Mouse (Mus musculus) limb, embryonic 10.5 days (tissue): ENCODE measurements around the gene Synm. TPM values are rescaled to one million over a fixed set of nuclear protein-coding genes. Genes with fewer than 3 reads are reported as not detected.

Source experiments
- DNase-seq: peaks from one replicate; pipeline ENCODE4 v3.0.0-alpha.2; 2017; ENCODE audit warnings: low spot score
- H3K27ac ChIP-seq: fragments of 300-500 bp; sonication (generic); 2 replicates; pipeline ENCODE4 v1.5.1; 2016; ENCODE audit warnings: mild to moderate bottlenecking
- H3K27me3 ChIP-seq: fragments of 300-500 bp; sonication (generic); 2 replicates; pipeline ENCODE4 v1.6.1; 2016; ENCODE audit warnings: low read depth, mild to moderate bottlenecking; ENCODE audit not compliant: poor library complexity, severe bottlenecking
- H3K36me3 ChIP-seq: fragments of 300-500 bp; sonication (generic); 2 replicates; pipeline ENCODE4 v1.6.1; 2016; ENCODE audit warnings: mild to moderate bottlenecking, moderate library complexity
- H3K4me1 ChIP-seq: fragments of 300-500 bp; sonication (generic); 2 replicates; pipeline ENCODE4 v1.6.1; 2016
- H3K4me3 ChIP-seq: fragments of 300-500 bp; sonication (generic); 2 replicates; pipeline ENCODE4 v1.5.1; 2016; ENCODE audit warnings: mild to moderate bottlenecking, moderate library complexity
- H3K9me3 ChIP-seq: fragments of 300-500 bp; sonication (generic); replicated peaks from 2 replicates; pipeline ENCODE4 v1.6.1; 2016; ENCODE audit warnings: mild to moderate bottlenecking
- WGBS: fragments of 180-500 bp; shearing (Covaris S2); methylation state at CpG from one replicate; pipeline ENCODE4 v1.1.7; 2016; 5-methylcytosine and 5-hydroxymethylcytosine counted together
- polyA plus RNA-seq: library from polyadenylated mRNA; unstranded; fragments of >200 nt; fragmentation: Nextera tagmentation; extraction: Ambion mirVana; gene quantifications from 2 replicates; pipeline ENCODE4 v1.2.1, GENCODE M21; 2016

Synm gene
- polyA plus RNA-seq, 1 experiment from 2014 or later = 0.29 TPM

GRCm38 (mm10) chr7:67713820-67714510, 45.6 kb downstream of the Synm start:
- Histone ChIP-seq H3K27ac (no peak overlapping the region), H3K27me3 (no peaks in the 10 kb centered on the region), H3K9me3 (no peaks in the 10 kb centered on the region), H3K4me3 (no peak overlapping the region), H3K36me3 (peaks cover 97% of the 10 kb centered on the region), H3K4me1 (no peaks in the 10 kb centered on the region)
- no peak for DNase-seq
- 90% methylated on average over 19 of the region's 19 CpGs for WGBS

GRCm38 (mm10) chr7:67710216-67710615, 49.3 kb downstream of the Synm start:
- no peaks in the 10 kb centered on the region for H3K9me3 ChIP-seq
- H3K27me3 ChIP-seq = no peaks in the 10 kb centered on the region
- WGBS = 92% methylated on average over 7 of the region's 7 CpGs
- H3K27ac ChIP-seq = no peak overlapping the region
- H3K4me1 ChIP-seq = no peaks in the 10 kb centered on the region
- DNase-seq = no peak
- no peak overlapping the region for H3K4me3 ChIP-seq
- peaks cover 90% of the 10 kb centered on the region for H3K36me3 ChIP-seq

GRCm38 (mm10) chr7:67708160-67708559, 51.4 kb downstream of the Synm start:
- no peaks in the 10 kb centered on the region for H3K9me3 ChIP-seq
- no peak overlapping the region for H3K27ac ChIP-seq
- peaks cover 88% of the 10 kb centered on the region for H3K36me3 ChIP-seq
- no peak overlapping the region for H3K4me3 ChIP-seq
- DNase-seq = no peak
- peaks cover 12% of the 10 kb centered on the region for H3K4me1 ChIP-seq
- WGBS = 86% methylated on average over 6 of the region's 6 CpGs
- no peaks in the 10 kb centered on the region for H3K27me3 ChIP-seq

GRCm38 (mm10) chr7:67701252-67701914, 58.2 kb downstream of the Synm start:
- Histone ChIP-seq H3K9me3 (no peaks in the 10 kb centered on the region), H3K27me3 (no peaks in the 10 kb centered on the region), H3K4me1 (peaks cover 12% of the 10 kb centered on the region), H3K4me3 (no peak overlapping the region), H3K36me3 (peaks cover 91% of the 10 kb centered on the region), H3K27ac (no peak overlapping the region)
- DNase-seq = no peak
- 81% methylated on average over 17 of the region's 17 CpGs for WGBS

- peak; percentile 38 for DNase-seq
- no peak overlapping the region for H3K27ac ChIP-seq
- H3K4me1 ChIP-seq = peaks cover 12% of the 10 kb centered on the region
Measured at GRCm38 (mm10) chr7:67700846-67701245, 58.7 kb downstream of the Synm start.

GRCm38 (mm10) chr7:67699301-67699700, 60.2 kb downstream of the Synm start:
- no peaks in the 10 kb centered on the region for H3K9me3 ChIP-seq
- 96% methylated on average over 4 of the region's 4 CpGs for WGBS
- H3K4me1 ChIP-seq = peaks cover 8% of the 10 kb centered on the region
- H3K27me3 ChIP-seq = no peaks in the 10 kb centered on the region
- no peak overlapping the region for H3K4me3 ChIP-seq
- H3K27ac ChIP-seq = no peak overlapping the region
- H3K36me3 ChIP-seq = peaks cover 90% of the 10 kb centered on the region
- DNase-seq = no peak

More at GRCm38 (mm10) chr7:67700846-67701245, 58.7 kb downstream of the Synm start:
- H3K4me3 ChIP-seq = no peak overlapping the region
- peaks cover 95% of the 10 kb centered on the region for H3K36me3 ChIP-seq
- no peaks in the 10 kb centered on the region for H3K27me3 ChIP-seq
- H3K9me3 ChIP-seq = no peaks in the 10 kb centered on the region

- no peaks in the 10 kb centered on the region for H3K9me3 ChIP-seq
- DNase-seq = no peak
- no peak overlapping the region for H3K27ac ChIP-seq
- H3K36me3 ChIP-seq = peaks cover 90% of the 10 kb centered on the region
- no peaks in the 10 kb centered on the region for H3K27me3 ChIP-seq
- WGBS = 94% methylated on average over 28 of the region's 28 CpGs
- H3K4me3 ChIP-seq = no peak overlapping the region
- no peaks in the 10 kb centered on the region for H3K4me1 ChIP-seq
Measured at GRCm38 (mm10) chr7:67697892-67698630, 61.5 kb downstream of the Synm start.

- Histone ChIP-seq H3K4me3 (no peak overlapping the region), H3K9me3 (no peaks in the 10 kb centered on the region), H3K27me3 (no peaks in the 10 kb centered on the region), H3K27ac (no peak overlapping the region), H3K4me1 (0 out of 2 replicates have a peak, but pooled peaks cover 3% of the 10 kb centered on the region), H3K36me3 (peaks cover 80% of the 10 kb centered on the region)
- no peak for DNase-seq
- 76% methylated on average over 7 of the region's 7 CpGs for WGBS
Measured at GRCm38 (mm10) chr7:67695906-67696305, 63.6 kb downstream of the Synm start.

GRCm38 (mm10) chr7:67692791-67693538, 66.6 kb downstream of the Synm start:
- Histone ChIP-seq H3K27ac (no peak overlapping the region), H3K4me3 (no peak overlapping the region), H3K4me1 (0 out of 2 replicates have a peak, but pooled peaks cover 3% of the 10 kb centered on the region), H3K9me3 (no peaks in the 10 kb centered on the region), H3K27me3 (no peaks in the 10 kb centered on the region), H3K36me3 (peaks cover 69% of the 10 kb centered on the region)
- 93% methylated on average over 23 of the region's 23 CpGs for WGBS
- DNase-seq = no peak

GRCm38 (mm10) chr7:67692141-67692540, 67.4 kb downstream of the Synm start:
- Histone ChIP-seq H3K4me1 (0 out of 2 replicates have a peak, but pooled peaks cover 3% of the 10 kb centered on the region), H3K4me3 (no peak overlapping the region), H3K27me3 (no peaks in the 10 kb centered on the region), H3K9me3 (no peaks in the 10 kb centered on the region), H3K27ac (no peak overlapping the region), H3K36me3 (peaks cover 66% of the 10 kb centered on the region)
- no peak for DNase-seq
- 86% methylated on average over 3 of the region's 3 CpGs for WGBS

GRCm38 (mm10) chr7:67691036-67691435, 68.5 kb downstream of the Synm start:
- Histone ChIP-seq H3K27me3 (no peaks in the 10 kb centered on the region), H3K36me3 (peaks cover 61% of the 10 kb centered on the region), H3K27ac (no peak overlapping the region), H3K4me1 (0 out of 2 replicates have a peak, but pooled peaks cover 3% of the 10 kb centered on the region), H3K9me3 (no peaks in the 10 kb centered on the region), H3K4me3 (no peak overlapping the region)
- WGBS = 62% methylated on average over 6 of the region's 6 CpGs
- DNase-seq = no peak

- WGBS = 86% methylated on average over 7 of the region's 7 CpGs
- no peaks in the 10 kb centered on the region for H3K9me3 ChIP-seq
- H3K4me3 ChIP-seq = no peak overlapping the region
- H3K36me3 ChIP-seq = peaks cover 65% of the 10 kb centered on the region
- H3K4me1 ChIP-seq = 0 out of 2 replicates have a peak, but pooled peaks cover 3% of the 10 kb centered on the region
- no peak for DNase-seq
- H3K27ac ChIP-seq = no peak overlapping the region
- H3K27me3 ChIP-seq = no peaks in the 10 kb centered on the region
Measured at GRCm38 (mm10) chr7:67689793-67690192, 69.7 kb downstream of the Synm start.
